Mouse (Mus musculus) erythroblast, embryonic 14.5 days (primary cell): ENCODE data around the gene Ap1m1. TPM values are rescaled to one million over a fixed set of nuclear protein-coding genes. Genes with fewer than 3 reads are reported as not detected.

ENCODE experiments used
- H3K27me3 ChIP-seq: 2 replicates; pipeline ENCODE4 v1.6.1; 2012; ENCODE audit warnings: inconsistent platforms; ENCODE audit not compliant: control insufficient read depth
- H3K36me3 ChIP-seq: 2 replicates; pipeline ENCODE4 v1.6.1; 2012; ENCODE audit warnings: mild to moderate bottlenecking, inconsistent platforms; ENCODE audit not compliant: control insufficient read depth
- H3K4me1 ChIP-seq: 2 replicates; pipeline ENCODE4 v1.6.1; 2012; ENCODE audit warnings: inconsistent platforms; ENCODE audit not compliant: control insufficient read depth
- H3K4me3 ChIP-seq: replicated peaks from 2 replicates; pipeline ENCODE3; 2012; ENCODE audit warnings: moderate library complexity, mild to moderate bottlenecking, inconsistent platforms
- H3K9me3 ChIP-seq: 2 replicates; pipeline ENCODE4 v1.6.1; 2012; ENCODE audit warnings: low read length, inconsistent platforms, mixed read lengths; ENCODE audit not compliant: control insufficient read depth
- GATA1 ChIP-seq: IDR thresholded peaks from 2 replicates; pipeline ENCODE4 v1.6.1; 2012; ENCODE audit warnings: low read length, inconsistent platforms, mixed read lengths
- TAL1 ChIP-seq: IDR thresholded peaks from 3 replicates; pipeline ENCODE4 v1.6.1; 2012; ENCODE audit warnings: low read length, inconsistent platforms, mixed read lengths
- polyA plus RNA-seq: library from polyadenylated mRNA; stranded (reverse); fragments of >175 nt; gene quantifications from 2 replicates; pipeline ENCODE4 v1.2.3, GENCODE M21; 2012

Ap1m1 gene
- polyA plus RNA-seq, 1 experiment = 18.4 TPM

DNA sequence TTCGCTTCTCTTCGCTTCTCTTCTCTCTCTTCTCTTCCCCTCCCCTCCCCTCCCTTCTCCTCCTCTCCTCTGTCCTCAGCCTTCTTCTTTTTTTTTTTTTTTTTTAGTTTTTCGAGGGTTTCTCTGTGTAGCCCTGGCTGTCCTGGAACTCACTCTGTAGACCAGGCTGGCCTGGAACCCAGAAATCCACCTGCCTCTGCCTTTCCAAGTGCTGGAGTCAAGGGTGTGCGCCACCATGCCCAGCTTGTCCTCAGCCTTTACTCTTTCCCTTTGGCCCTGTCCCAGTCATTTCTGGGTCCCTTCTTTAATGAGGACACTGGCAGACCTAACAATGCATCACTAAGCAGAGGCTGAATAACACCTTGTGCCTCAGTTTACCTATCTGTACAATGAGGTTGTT is 26.3 kb upstream of the Ap1m1 start, which contains the start of gene Gm11034:
Gene Gm11034 (minus strand): TSS at position 101 of the 400 bp plus-strand sequence.
- Histone ChIP-seq H3K4me3 (no peak within 1 kb of the TSS), H3K9me3 (no peaks in the 10 kb centered on the region), H3K27me3 (peaks cover 20% of the 10 kb centered on the region), H3K4me1 (peaks cover 2% of the 10 kb centered on the region), H3K36me3 (no peaks in the 10 kb centered on the region)
- TF ChIP-seq GATA1 (no peak), TAL1 (no peak)

DNA sequence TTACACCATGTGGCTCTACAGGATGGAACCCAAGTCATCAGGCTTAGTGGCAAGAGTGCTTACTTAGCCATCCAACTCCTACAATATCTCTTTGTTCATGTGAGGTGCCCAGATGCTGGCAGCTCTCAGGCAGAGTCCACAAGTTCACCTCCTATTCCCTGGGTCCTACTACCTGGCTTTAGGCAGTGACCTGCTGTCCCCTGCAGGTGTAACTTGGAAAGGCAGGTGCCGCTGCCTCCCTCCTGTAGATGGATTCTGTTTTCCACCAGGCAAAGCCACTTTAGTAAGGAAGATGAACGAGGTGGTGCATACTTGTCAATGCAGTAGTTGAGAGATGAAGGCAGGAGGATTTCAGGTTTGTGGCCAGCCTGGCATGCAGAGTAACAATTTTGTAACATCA is 24.8 kb upstream of the Ap1m1 start:
- Histone ChIP-seq H3K27me3 (peaks cover 20% of the 10 kb centered on the region), H3K36me3 (no peaks in the 10 kb centered on the region), H3K4me3 (no peak overlapping the region), H3K9me3 (no peaks in the 10 kb centered on the region), H3K4me1 (peaks cover 12% of the 10 kb centered on the region)
- TF ChIP-seq GATA1 = no peak
- no peak for TF ChIP-seq TAL1

DNA sequence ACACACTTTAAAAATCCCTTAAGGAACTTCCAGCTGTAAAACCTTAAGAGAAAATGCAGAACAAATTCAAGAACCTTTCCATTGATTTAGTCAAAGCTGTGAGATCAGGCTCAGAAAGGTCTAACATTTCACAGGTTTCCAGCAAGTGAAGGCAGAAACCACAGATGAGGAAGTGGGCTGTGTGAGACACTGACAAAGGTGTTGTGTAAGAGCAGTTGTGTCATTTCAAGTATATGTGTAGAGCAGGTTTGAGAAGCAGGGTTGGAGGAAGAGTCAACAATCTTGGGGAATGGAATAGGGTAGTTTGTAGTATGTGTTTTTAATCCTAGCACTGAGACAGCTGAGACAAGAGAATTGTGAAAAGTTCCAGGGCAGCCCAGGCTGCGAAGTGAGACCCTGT is 23.9 kb upstream of the Ap1m1 start:
- Histone ChIP-seq H3K4me1 (peaks cover 20% of the 10 kb centered on the region), H3K27me3 (peaks cover 18% of the 10 kb centered on the region), H3K36me3 (peaks cover 2% of the 10 kb centered on the region), H3K4me3 (no peak overlapping the region), H3K9me3 (no peaks in the 10 kb centered on the region)
- no peak for TF ChIP-seq GATA1
- no peak for TF ChIP-seq TAL1

DNA sequence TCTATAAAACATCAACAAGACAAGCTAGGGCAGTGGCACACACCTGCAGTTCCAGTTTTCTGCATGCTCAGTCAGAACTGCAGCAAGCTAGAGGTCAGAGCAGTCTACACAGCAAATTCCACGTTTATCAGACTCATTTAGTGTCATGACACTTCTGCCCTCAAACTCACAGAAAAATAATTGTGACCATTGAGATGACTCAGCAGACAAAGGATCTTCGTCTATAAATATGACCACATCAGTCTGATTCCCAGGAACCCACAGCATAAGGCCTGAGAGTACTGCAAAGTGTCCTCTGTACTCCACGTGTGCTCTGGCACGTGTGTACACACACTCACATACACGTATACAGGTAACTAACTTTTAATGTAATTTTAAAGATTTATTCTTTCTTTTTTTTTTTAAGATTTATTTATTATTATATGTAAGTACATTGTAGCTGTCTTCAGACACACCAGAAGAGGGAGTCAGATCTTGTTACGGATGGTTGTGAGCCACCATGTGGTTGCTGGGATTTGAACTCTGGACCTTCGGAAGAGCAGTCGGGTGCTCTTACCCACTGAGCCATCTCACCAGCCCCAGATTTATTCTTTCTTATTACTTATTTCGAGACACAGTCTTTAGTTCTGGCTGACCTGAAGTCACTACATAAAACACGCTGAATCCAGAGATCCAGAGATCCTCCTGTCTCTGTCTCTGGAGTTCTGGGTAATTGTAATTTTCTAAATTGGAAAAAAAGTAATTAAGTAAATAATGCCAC is 20.9 kb upstream of the Ap1m1 start:
- TF ChIP-seq GATA1 = no peak
- TF ChIP-seq TAL1 = no peak
- H3K4me3 ChIP-seq = peak overlapping the region; percentile 91
- H3K36me3 ChIP-seq = peaks cover 31% of the 10 kb centered on the region
- H3K27me3 ChIP-seq = peaks cover 11% of the 10 kb centered on the region
- H3K9me3 ChIP-seq = no peaks in the 10 kb centered on the region
- H3K4me1 ChIP-seq = peaks cover 38% of the 10 kb centered on the region

DNA sequence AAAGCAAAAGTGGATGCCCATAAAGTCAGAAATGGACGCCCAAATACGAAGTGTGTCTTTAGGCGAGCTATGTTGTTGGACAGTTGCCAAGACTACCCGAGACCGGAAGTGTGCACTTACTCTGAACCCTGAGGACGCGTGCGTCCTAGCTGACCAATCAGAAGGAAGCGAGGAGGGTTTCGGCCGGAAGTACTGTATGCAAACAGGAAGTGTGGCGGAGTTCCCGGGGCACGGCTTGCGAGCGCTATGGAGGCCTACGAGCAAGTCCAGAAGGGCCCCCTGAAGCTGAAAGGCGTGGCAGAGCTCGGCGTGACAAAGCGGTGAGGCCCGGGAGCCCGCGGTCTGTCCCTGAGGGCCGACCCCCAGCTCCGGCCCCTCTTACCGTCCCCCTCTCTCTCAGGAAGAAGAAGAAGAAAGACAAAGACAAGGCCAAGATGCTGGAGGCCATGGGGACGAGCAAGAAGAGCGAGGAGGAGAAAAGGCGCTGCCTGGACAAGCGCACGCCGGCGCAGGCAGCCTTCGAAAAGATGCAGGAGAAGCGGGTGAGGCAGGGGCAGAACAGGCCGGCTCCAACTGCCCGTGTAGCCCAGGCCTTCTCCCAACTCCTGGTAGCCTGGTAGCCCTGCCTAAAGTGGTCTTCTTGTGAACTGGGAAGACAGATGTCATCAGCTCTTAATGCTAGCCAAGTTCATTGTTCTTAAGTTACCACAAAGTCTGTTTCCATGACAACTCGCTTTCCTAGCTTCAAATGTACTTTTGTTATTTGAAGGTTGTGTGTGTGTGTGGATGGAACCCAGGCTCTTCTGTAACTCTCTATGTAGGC is 20.1 kb upstream of the Ap1m1 start, which contains the start of gene Fam32a:
Gene Fam32a (plus strand): TSS at position 190 of the 823 bp plus-strand sequence.
- peaks cover 40% of the 10 kb centered on the region for H3K4me1 ChIP-seq
- H3K4me3 ChIP-seq = peak within 1 kb of the TSS; percentile 91
- TF ChIP-seq TAL1 (no peak), GATA1 (no peak)

DNA sequence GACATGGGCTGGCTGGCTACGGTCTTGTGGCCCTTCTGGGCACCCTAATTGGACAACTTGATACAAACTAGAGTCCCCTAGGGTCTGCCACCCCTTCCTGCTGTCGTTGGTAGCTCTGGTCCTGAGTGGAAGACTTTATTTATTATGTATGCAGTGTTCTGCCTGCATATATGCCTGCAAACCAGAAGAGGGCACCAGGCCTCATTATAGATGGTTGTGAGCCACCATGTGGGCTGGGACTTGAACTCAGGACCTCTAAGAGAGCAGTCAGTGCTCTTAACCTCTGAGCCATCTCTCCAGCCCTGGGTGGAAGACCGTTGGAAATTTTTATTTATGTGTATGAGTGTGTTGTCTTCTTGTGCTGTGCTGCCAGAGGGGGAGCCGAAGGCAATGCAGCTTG is 19.1 kb upstream of the Ap1m1 start:
- Histone ChIP-seq H3K4me3 (peak overlapping the region; percentile 91), H3K27me3 (peaks cover 2% of the 10 kb centered on the region; the same call in 1 of the 2 replicates), H3K4me1 (peaks cover 40% of the 10 kb centered on the region), H3K36me3 (peaks cover 33% of the 10 kb centered on the region), H3K9me3 (no peaks in the 10 kb centered on the region)
- TF ChIP-seq TAL1 = no peak
- no peak for TF ChIP-seq GATA1

More for the DNA sequence above, 20.1 kb upstream of the Ap1m1 start, which contains the start of gene Fam32a:
- peaks cover 33% of the 10 kb centered on the region for H3K36me3 ChIP-seq
- peaks cover 9% of the 10 kb centered on the region for H3K27me3 ChIP-seq
- H3K9me3 ChIP-seq = no peaks in the 10 kb centered on the region

DNA sequence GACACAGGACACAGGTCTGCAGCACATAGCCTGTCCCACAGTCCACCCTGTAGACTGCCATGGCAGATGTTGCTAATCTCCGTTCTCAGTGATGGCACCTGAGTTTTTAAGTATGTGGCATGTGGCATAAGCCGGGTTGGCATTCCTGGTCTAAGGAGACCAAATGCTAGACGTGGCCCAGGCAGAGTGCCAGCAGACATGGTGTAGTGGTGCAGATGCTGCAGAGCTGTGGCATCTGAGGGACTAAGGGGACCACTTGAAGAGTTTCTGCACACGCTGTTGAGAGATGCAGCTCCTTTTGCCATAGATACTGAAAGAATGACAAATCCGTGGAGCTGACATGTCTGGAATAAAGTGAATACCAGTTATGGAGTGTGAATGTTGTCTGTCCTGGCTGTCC is 17.2 kb upstream of the Ap1m1 start:
- H3K4me1 ChIP-seq = peaks cover 40% of the 10 kb centered on the region
- H3K9me3 ChIP-seq = no peaks in the 10 kb centered on the region
- no peak overlapping the region for H3K4me3 ChIP-seq
- H3K36me3 ChIP-seq = peaks cover 33% of the 10 kb centered on the region
- H3K27me3 ChIP-seq = no peaks in the 10 kb centered on the region
- no peak for TF ChIP-seq GATA1
- no peak for TF ChIP-seq TAL1

DNA sequence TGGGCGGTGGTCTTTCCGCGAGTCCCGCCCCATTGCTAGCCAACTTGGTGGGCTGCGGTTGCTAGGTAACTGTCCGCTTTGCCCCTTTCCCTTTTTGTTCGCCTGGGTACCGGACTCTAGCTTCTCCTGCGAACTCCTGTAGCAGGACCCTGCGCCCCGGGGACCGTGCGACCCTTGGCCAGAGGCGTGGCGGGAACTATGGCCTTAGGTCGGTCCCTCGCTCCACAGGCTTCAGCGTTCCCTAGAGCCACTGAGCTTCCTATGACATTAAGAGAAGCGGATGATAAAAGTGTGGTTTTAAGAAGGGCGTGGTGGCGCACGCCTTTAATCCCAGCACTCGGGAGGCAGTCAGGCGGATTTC is 565 bp downstream of the Ap1m1 start:
- Histone ChIP-seq H3K27me3 (no peaks in the 10 kb centered on the region), H3K4me1 (peaks cover 44% of the 10 kb centered on the region), H3K36me3 (peaks cover 28% of the 10 kb centered on the region), H3K4me3 (peak overlapping the region; percentile 97), H3K9me3 (no peaks in the 10 kb centered on the region)
- TF ChIP-seq TAL1 = no peak
- no peak for TF ChIP-seq GATA1

DNA sequence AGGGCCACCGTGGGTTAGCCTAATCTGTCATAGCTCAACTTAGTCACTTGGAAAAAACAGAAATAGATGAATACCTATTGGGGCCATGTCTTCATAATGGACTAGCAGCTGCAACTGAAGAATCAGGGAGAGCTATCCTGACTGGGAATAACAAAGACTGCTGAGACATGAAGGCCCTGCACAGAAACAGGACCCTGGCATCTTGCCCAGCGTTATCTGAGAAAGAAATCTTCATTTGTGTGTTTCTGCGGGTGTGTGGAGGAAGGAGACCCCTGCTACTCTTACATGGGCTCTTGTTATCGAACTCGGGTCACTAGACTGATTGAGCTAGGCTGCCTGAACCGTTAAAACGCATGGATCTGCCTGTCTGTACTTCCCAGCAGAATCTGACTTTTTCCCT is 1.1 kb downstream of the Ap1m1 start:
- H3K4me3 ChIP-seq = peak overlapping the region; percentile 97
- no peak for TF ChIP-seq GATA1
- no peak for TF ChIP-seq TAL1
- H3K4me1 ChIP-seq = peaks cover 44% of the 10 kb centered on the region
- peaks cover 30% of the 10 kb centered on the region for H3K36me3 ChIP-seq
- no peaks in the 10 kb centered on the region for H3K27me3 ChIP-seq
- H3K9me3 ChIP-seq = no peaks in the 10 kb centered on the region

DNA sequence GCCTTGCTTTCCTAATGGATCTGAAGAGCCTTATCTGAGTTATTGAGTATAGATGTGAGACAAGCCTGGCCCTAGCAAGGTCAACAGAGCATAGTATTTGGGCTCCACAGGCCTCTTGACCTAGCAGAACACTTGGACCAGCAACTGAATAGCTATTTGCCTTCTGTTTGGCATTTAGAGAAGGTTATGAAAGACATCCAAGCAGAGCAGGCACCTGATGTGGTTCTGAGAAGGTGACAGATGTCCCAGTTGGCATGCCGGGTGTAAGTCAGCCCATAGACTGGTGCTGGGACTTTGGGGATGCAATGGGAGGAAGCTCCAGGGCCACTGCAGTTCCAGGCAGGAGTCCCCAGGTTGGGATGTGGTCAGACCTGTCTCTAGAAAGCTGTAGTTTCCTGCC is 2.4 kb downstream of the Ap1m1 start:
- no peaks in the 10 kb centered on the region for H3K27me3 ChIP-seq
- no peak overlapping the region for H3K4me3 ChIP-seq
- H3K9me3 ChIP-seq = no peaks in the 10 kb centered on the region
- H3K4me1 ChIP-seq = peaks cover 44% of the 10 kb centered on the region
- TF ChIP-seq GATA1 (no peak), TAL1 (no peak)
- peaks cover 42% of the 10 kb centered on the region for H3K36me3 ChIP-seq
